Mouse (Mus musculus): ENCODE data around the gene Hook2. TPM values are rescaled to one million over a fixed set of nuclear protein-coding genes. Genes with fewer than 3 reads are reported as not detected.

Hook2 gene
- total RNA-seq (2023), result 1 to 10 TPM in 1 of 2 experiments, under 1 TPM in 1; 0.83 to 1.1 TPM

GRCm38 (mm10) chr8:84990349-84990748, at the start of gene Hook2:
Gene Hook2, plus strand, starts transcription at chr8:84990603.

GRCm38 (mm10) chr8:84946528-84947240, 43.7 kb upstream of the Hook2 start, which contains the start of gene Rtbdn:
Gene Rtbdn, plus strand, starts transcription at chr8:84946991.

GRCm38 (mm10) chr8:84969241-84970134, 20.9 kb upstream of the Hook2 start, which contains the start of the genes Gm49661, Prdx2 and Rnaseh2a:
Gene Gm49661, minus strand, starts transcription at chr8:84969433.
Gene Prdx2, plus strand, starts transcription at chr8:84969587.
Gene Rnaseh2a, minus strand, starts transcription at chr8:84969767.

GRCm38 (mm10) chr8:84978248-84978940, 12.0 kb upstream of the Hook2 start, which contains the start of gene Junb:
Gene Junb, minus strand, starts transcription at chr8:84978718.

GRCm38 (mm10) chr8:85014431-85014830, 24.0 kb downstream of the Hook2 start, which contains the start of gene Best2:
Gene Best2, minus strand, starts transcription at chr8:85014531.

GRCm38 (mm10) chr8:85025098-85025932, 34.9 kb downstream of the Hook2 start, which contains the start of gene Asna1:
Gene Asna1, minus strand, starts transcription at chr8:85025281.

GRCm38 (mm10) chr8:85026670-85027515, 36.5 kb downstream of the Hook2 start, which contains the start of gene Trir:
Gene Trir, plus strand, starts transcription at chr8:85026823.

GRCm38 (mm10) chr8:85036718-85037365, 46.4 kb downstream of the Hook2 start, which contains the start of gene Tnpo2:
Gene Tnpo2, plus strand, starts transcription at chr8:85036915.

Other genes with a start within 250 kb of the Hook2 start
- gene Nfix, start 190.3 kb upstream of the Hook2 start, total RNA-seq (2023), result 10 to 100 TPM; 22.4 to 35.3 TPM
- 1 to 10 TPM; 1.2 to 1.9 TPM for gene Dand5, start 167.8 kb upstream of the Hook2 start, total RNA-seq (2023)
- 1 to 10 TPM; 6.7 to 9.4 TPM for gene Gadd45gip1, start 159.1 kb upstream of the Hook2 start, total RNA-seq (2023)
- gene Rad23a, start 149.9 kb upstream of the Hook2 start, total RNA-seq (2023), result 10 to 100 TPM; 45.1 to 61.6 TPM
- gene Calr, start 143.7 kb upstream of the Hook2 start, total RNA-seq (2023), result 100 to 1,000 TPM; 331 to 384 TPM
- 10 to 100 TPM; 27.1 to 36.2 TPM for gene Farsa, start 133.6 kb upstream of the Hook2 start, total RNA-seq (2023)
- 10 to 100 TPM; 14.8 to 20.6 TPM for gene Syce2, start 118.5 kb upstream of the Hook2 start, total RNA-seq (2023)
- gene Gcdh, start 96.7 kb upstream of the Hook2 start, total RNA-seq (2023), result 10 to 100 TPM in 1 of 2 experiments, 1 to 10 TPM in 1; 9.6 to 11.3 TPM
- 10 to 100 TPM; 21.1 to 28.8 TPM for gene Klf1, start 88.7 kb upstream of the Hook2 start, total RNA-seq (2023)
- gene Dnase2a, start 82.0 kb upstream of the Hook2 start, total RNA-seq (2023), result 10 to 100 TPM; 20.0 to 24.8 TPM
- gene Mast1, start 53.2 kb upstream of the Hook2 start, total RNA-seq (2023), result not detected
- not detected for gene Rtbdn, start 43.6 kb upstream of the Hook2 start, total RNA-seq (2023)
- not detected for gene Gm49661, start 21.2 kb upstream of the Hook2 start, total RNA-seq (2023)
- gene Prdx2, start 21.0 kb upstream of the Hook2 start, total RNA-seq (2023), result 100 to 1,000 TPM; 117 to 203 TPM
- gene Rnaseh2a, start 20.8 kb upstream of the Hook2 start, total RNA-seq (2023), result 10 to 100 TPM; 35.2 to 37.9 TPM
- 1,000 to 10,000 TPM; 1,182 to 1,374 TPM for gene Junb, start 11.9 kb upstream of the Hook2 start, total RNA-seq (2023)
- not detected for gene Best2, start 23.9 kb downstream of the Hook2 start, total RNA-seq (2023)
- 10 to 100 TPM; 56.3 to 62.0 TPM for gene Asna1, start 34.7 kb downstream of the Hook2 start, total RNA-seq (2023)
- 100 to 1,000 TPM; 154 TPM for gene Trir, start 36.2 kb downstream of the Hook2 start, total RNA-seq (2023)
- 10 to 100 TPM; 34.3 to 53.0 TPM for gene Tnpo2, start 46.3 kb downstream of the Hook2 start, total RNA-seq (2023)
- 1 to 10 TPM; 4.8 to 6.4 TPM for gene Fbxw9, start 69.5 kb downstream of the Hook2 start, total RNA-seq (2023)
- not detected for gene Gm5741, start 77.4 kb downstream of the Hook2 start, total RNA-seq (2023)
- gene Dhps, start 81.2 kb downstream of the Hook2 start, total RNA-seq (2023), result 10 to 100 TPM; 35.8 to 38.4 TPM
- 10 to 100 TPM; 36.7 TPM for gene Wdr83os, start 90.1 kb downstream of the Hook2 start, total RNA-seq (2023)
- 10 to 100 TPM; 12.1 to 19.5 TPM for gene Wdr83, start 90.7 kb downstream of the Hook2 start, total RNA-seq (2023)
- gene Man2b1, start 92.7 kb downstream of the Hook2 start, total RNA-seq (2023), result 100 to 1,000 TPM; 291 to 306 TPM
- not detected for gene Zfp791, start 132.5 kb downstream of the Hook2 start, total RNA-seq (2023)
- not detected for gene Cks1brt, start 161.3 kb downstream of the Hook2 start, total RNA-seq (2023)
- gene Olfr371, start 235.4 kb downstream of the Hook2 start, total RNA-seq (2023), result not detected

Measured in neutrophil, adult 83 days (primary cell).